Mouse (Mus musculus) heart, postnatal 14 days (tissue): ENCODE data around the gene Gdpd5. TPM values are rescaled to one million over a fixed set of nuclear protein-coding genes. Genes with fewer than 3 reads are reported as not detected.

ENCODE experiments used
- DNase-seq, 2 experiments: peaks; one replicate each; pipeline ENCODE4 v3.0.0; 2021 to 2022
- intact Hi-C: fragments of 180-260 bp; cut with DNase I; formaldehyde crosslinking; loops from one replicate; pipeline ENCODE4 v1.15.1; 2025
- total RNA-seq, 2 experiments: library from RNA; stranded (reverse); gene quantifications; 2 replicates each; pipeline ENCODE4 v1.2.3; 2021

Gdpd5 gene
- total RNA-seq, 2 experiments from 2014 or later, result 32.8 to 33.0 TPM

DNA sequence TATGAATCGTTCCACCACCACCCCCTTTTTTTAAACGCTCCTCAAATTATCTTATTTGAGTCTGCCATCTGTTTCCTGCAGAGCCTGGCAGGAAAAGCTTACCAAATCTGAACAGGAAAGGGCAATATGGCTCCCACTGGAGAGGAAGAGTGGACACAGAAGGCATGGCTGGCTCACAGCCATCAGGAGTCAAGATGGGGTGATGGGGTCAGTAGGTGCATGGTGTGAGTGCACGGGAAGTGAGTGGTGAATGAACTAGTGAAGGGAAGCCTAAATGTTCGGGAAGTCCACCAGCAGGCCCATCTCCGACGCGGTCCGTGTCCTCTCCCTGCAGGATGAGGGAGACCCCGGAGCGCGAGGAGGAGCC is 86.7 kb downstream of the Gdpd5 start:
- intact Hi-C loops, result loop anchor here (2.0 kb wide), 1 partner anchor 15 kb away; the partner anchor contains the start of gene Rps3
- DNase-seq, result peak in 1 of 2 experiments; percentile 58

- peak; percentile 80 to 82 for DNase-seq
- intact Hi-C loops, result loop anchor here (2.0 kb wide), 1 partner anchor 14 kb away; the partner anchor contains the start of gene Rps3
These were observed 87.3 kb downstream of the Gdpd5 start for GRCm38 (mm10) chr7:99468283-99469132.

- intact Hi-C loops, result loop anchor here (2.0 kb wide), 1 partner anchor 13 kb away; the partner anchor contains the start of gene Rps3
- peak in 1 of 2 experiments; percentile 49 for DNase-seq
These were observed 88.6 kb downstream of the Gdpd5 start for GRCm38 (mm10) chr7:99469680-99470405.

DNA sequence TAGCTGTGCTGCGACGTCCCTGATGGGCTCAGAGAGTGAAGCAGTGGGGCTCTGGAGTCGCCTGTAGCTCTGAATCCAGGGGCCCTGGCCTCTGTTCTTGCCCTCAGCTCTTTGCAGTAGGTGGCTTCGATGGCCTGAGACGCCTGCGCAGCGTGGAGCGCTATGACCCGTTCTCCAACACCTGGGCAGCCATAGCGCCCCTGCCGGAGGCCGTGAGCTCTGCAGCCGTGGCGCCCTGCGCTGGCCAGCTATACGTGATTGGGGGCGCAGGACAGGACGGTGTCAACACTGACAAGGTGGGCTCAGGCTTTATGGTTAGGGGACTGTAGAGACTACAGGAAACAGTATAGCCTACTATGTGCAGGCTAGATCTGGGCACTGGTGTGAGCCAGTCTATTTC is 90.4 kb downstream of the Gdpd5 start:
- no peak for DNase-seq
- intact Hi-C loops, result no loop called here

- DNase-seq, result no peak
- intact Hi-C loops, result no loop called here
These were observed 92.6 kb downstream of the Gdpd5 start for GRCm38 (mm10) chr7:99473638-99474407.

GRCm38 (mm10) chr7:99474836-99475561 is 93.8 kb downstream of the Gdpd5 start:
- peak in 1 of 2 experiments; percentile 32 for DNase-seq
- intact Hi-C loops, result no loop called here

DNA sequence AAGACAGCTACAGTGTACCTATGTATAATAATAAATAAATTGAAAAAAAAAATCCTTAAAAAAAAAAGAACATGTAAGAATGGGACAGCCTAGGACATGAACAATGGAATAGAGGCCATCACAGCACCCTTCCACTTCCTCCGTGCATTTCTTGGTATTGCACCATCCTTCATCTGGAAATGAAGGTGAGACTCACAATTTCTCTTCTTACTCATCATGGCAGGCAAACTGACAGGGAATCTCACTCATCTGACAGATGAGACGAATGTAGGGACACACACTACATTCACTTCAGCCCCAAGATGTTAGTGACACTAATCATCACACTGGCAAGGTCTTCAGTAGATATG is 94.3 kb downstream of the Gdpd5 start:
- DNase-seq, result no peak
- intact Hi-C loops, result no loop called here

DNA sequence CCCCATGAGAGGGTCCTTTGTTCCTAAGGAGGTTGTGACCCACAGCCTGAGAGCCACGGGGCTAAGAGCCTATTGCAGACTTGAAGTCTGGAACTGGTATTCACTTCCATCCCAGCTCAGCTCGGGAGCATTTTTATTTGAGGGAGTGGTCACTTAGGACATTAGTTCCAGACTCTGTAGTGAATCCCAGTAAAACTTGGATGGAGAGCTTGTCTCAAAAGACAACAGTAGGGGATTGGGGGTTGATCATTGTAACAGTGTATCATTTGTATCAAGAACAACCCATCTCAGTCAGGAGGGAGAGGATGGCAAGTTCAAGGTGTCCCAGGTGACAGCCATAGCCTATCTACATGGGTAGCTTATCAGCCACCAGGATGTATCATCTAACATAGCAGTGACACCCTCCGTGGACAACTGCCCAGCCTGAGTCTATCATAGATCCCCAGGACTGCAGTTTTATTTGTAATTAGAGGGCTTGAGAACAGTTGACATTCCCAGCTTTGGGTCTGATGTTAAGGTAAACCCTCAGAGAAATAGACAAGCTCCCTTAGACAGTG is 95.4 kb downstream of the Gdpd5 start:
- intact Hi-C loops, result no loop called here
- no peak for DNase-seq

DNA sequence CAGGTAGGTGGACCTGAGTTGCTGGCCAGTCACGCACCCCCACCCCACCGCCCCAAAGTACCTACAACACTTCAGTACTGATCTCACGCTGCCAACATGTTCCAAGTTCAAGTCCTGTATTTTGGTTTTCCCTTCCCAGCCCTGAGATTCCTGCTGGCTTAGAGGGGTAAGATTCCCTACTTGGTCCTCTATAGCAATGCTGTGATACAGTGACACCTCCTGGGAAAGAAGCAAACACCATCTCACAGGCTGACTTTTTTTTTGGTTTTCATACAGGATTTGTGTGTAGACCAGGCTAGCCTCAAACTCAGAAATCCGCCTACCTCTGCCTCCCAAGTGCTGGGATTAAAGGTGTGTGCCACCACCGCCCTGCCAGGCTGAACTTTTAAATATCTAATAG is 96.0 kb downstream of the Gdpd5 start:
- DNase-seq, result no peak
- intact Hi-C loops, result no loop called here

GRCm38 (mm10) chr7:99482637-99483036 is 101.4 kb downstream of the Gdpd5 start:
- intact Hi-C loops, result loop anchor here (2.0 kb wide), 1 partner anchor 14 kb away; no protein-coding TSS in a partner anchor
- DNase-seq, result no peak

GRCm38 (mm10) chr7:99483271-99483923 is 102.2 kb downstream of the Gdpd5 start, which contains the start of gene Rps3:
Rps3 (minus strand) TSS chr7:99483738.
- intact Hi-C loops, result loop anchor here (2.0 kb wide), 1 partner anchor 15 kb away; no protein-coding TSS in a partner anchor

DNA sequence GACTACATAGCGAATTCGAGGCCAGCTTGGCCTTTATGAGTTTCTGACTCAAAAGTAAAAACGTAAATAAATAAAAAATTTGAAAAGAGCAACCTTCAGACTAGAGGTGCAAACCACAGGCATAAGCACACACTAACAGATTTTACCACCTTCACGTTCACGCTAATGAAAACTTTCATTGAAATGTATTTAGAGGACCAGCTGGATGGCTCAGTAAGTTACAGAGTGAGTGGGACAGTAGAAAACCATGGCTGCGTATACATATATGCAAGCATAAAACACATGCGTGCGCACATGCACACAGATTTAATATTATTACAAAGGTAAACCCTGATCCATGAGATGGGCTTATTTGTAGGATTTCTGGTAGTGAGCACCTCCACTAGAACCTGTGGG is 102.7 kb downstream of the Gdpd5 start:
- intact Hi-C loops, result loop anchor here (2.0 kb wide), 1 partner anchor 15 kb away; no protein-coding TSS in a partner anchor
- no peak for DNase-seq

More at GRCm38 (mm10) chr7:99483271-99483923, 102.2 kb downstream of the Gdpd5 start, which contains the start of gene Rps3:
- peak; percentile 89 to 94 for DNase-seq

- DNase-seq, result no peak
- intact Hi-C loops, result no loop called here
These were observed 103.5 kb downstream of the Gdpd5 start for GRCm38 (mm10) chr7:99484679-99485078.

DNA sequence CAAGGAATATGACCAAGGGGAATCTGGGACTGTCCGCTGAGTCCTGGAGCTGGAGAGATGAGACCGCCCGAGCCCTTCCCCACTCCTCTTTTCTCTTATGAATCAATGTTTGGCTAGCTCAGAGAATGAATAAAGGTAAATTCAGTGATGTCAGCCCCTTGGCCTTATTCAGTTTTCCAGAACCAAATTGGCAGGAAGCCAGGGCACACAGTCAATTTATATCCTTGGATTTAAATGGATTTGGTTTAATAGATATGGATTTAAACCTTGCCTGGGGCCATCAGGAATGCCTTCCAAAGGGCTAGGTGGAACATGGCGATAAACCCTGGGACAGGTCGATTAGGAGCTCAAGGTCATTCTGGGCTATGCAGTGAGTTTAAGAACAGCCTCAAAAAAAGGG is 108.5 kb downstream of the Gdpd5 start:
- DNase-seq, result no peak
- intact Hi-C loops, result no loop called here

- intact Hi-C loops, result no loop called here
- DNase-seq, result no peak
These were observed 117.9 kb downstream of the Gdpd5 start for GRCm38 (mm10) chr7:99499128-99499527.

GRCm38 (mm10) chr7:99500201-99500600 is 119.0 kb downstream of the Gdpd5 start:
- DNase-seq, result peak; percentile 86 to 90
- intact Hi-C loops, result loop anchor here (1.0 to 10.0 kb wide), 4 partner anchors 56 to 375 kb away; no protein-coding TSS in a partner anchor

DNA sequence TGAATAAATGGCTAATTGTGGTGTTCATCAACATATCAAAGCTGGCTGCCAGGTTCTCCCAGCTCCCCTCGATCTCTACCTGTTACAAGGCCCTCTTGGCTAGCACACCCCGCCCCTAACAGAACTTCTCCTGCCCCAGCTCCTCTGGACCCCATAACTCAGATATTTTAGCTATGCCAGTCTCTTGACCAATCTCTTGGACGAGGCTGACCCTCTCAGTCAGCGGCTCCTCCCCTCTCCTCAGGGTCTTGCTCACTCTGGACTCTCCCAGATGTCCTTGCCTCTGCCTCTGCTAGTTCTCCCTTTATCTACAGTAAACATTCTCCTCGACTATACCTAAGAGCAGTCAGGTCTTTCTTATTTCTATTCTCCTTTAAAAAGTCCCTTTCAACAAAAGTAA is 119.4 kb downstream of the Gdpd5 start:
- no peak for DNase-seq
- intact Hi-C loops, result loop anchor here (1.0 to 10.0 kb wide), 4 partner anchors 56 to 374 kb away; no protein-coding TSS in a partner anchor

DNA sequence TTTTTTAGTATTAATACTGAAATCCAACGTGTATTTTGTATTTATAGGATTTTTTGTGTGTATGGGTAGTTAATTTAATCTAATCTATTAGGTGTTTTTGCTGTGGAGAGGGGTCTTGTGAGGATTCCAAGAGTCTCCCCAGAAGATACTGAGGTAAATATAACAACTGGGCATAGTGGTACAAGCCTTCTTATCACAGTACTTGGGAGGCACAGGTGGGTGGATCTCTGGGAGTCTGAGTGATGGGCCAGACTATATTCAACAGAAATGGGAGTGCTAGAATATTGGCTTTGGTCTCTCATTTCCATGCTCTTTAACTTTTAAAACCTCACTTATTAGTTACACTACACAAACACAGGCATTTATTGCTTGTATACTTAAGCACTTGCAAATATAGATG is 119.9 kb downstream of the Gdpd5 start:
- intact Hi-C loops, result loop anchor here (10.0 kb wide), 2 partner anchors 304 to 374 kb away; no protein-coding TSS in a partner anchor
- no peak for DNase-seq

DNA sequence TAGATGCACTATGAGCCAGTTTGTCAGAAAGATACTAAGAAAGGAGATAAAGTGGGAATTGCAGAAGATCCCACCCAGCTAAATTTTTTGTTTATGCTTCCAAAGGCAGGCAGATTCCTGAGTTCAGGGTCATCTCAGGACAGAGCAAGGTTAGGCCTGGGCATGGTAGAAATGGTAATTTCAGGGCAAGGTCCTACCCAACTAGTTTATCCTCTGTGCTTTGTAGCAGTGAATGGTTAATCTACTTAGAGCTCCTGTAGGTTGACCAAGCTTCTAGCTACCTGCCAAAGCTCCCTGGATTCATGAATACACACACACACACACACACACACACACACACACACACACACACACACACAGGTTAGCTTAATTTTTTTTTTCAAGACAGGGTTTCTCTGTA is 123.3 kb downstream of the Gdpd5 start:
- no peak for DNase-seq
- intact Hi-C loops, result loop anchor here (10.0 kb wide), 2 partner anchors 300 to 370 kb away; no protein-coding TSS in a partner anchor
